Mouse (Mus musculus) heart, adult 2 months (tissue): Measurements from ENCODE around the gene Acin1. TPM values are rescaled to one million over a fixed set of nuclear protein-coding genes. Genes with fewer than 3 reads are reported as not detected.

ENCODE experiments used
- DNase-seq, 2 experiments: peaks; one replicate each; pipeline ENCODE4 v3.0.0; 2021
- H3K27ac ChIP-seq: fragments of 200-600 bp; 2 replicates; pipeline ENCODE4 v1.8.1; 2022
- H3K27me3 ChIP-seq: fragments of 200-500 bp; 2 replicates; pipeline ENCODE4 v1.6.1; 2012; ENCODE audit warnings: mild to moderate bottlenecking, low read length, inconsistent platforms, mixed read lengths; ENCODE audit not compliant: control insufficient read depth, insufficient read depth
- H3K36me3 ChIP-seq: fragments of 200-500 bp; 2 replicates; pipeline ENCODE4 v1.6.1; 2012; ENCODE audit warnings: low read length, inconsistent platforms; ENCODE audit not compliant: control insufficient read depth, insufficient read depth
- H3K4me1 ChIP-seq: fragments of 200-500 bp; 2 replicates; pipeline ENCODE4 v1.6.1; 2011; ENCODE audit warnings: low read length; ENCODE audit not compliant: control insufficient read depth, insufficient read depth
- H3K4me3 ChIP-seq: fragments of 200-600 bp; 2 replicates; pipeline ENCODE4 v1.8.1; 2022
- H3K79me2 ChIP-seq: fragments of 200-500 bp; replicated peaks from 2 replicates; pipeline ENCODE4 v1.6.1; 2012; ENCODE audit warnings: mild to moderate bottlenecking, inconsistent platforms, low read length, moderate library complexity, mixed read lengths; ENCODE audit not compliant: control insufficient read depth, insufficient read depth
- H3K9ac ChIP-seq: fragments of 200-500 bp; 2 replicates; pipeline ENCODE4 v1.6.1; 2012; ENCODE audit warnings: low read depth, mild to moderate bottlenecking, control low read depth, inconsistent platforms, low read length, mixed read lengths
- CTCF ChIP-seq: fragments of 200-600 bp; IDR thresholded peaks from 2 replicates; pipeline ENCODE4 v1.8.1; 2022; ENCODE audit warnings: antibody characterized with exemption, mild to moderate bottlenecking, moderate library complexity
- EP300 ChIP-seq: fragments of 200-500 bp; IDR thresholded peaks from 2 replicates; pipeline ENCODE4 v1.6.1; 2011; ENCODE audit warnings: low read depth, low read length, control low read depth; ENCODE audit not compliant: insufficient read depth
- POLR2A ChIP-seq: fragments of 200-500 bp; IDR thresholded peaks from 2 replicates; pipeline ENCODE4 v1.6.1; 2011; ENCODE audit warnings: mild to moderate bottlenecking, low read depth, low read length, control low read depth; ENCODE audit not compliant: insufficient read depth
- WGBS: fragments of 180-500 bp; shearing (Covaris S2); methylation state at CpG from one replicate; pipeline ENCODE4 v1.1.7; 2018; 5-methylcytosine and 5-hydroxymethylcytosine counted together
- intact Hi-C: fragments of 180-260 bp; cut with DNase I; formaldehyde crosslinking; loops from one replicate; pipeline ENCODE4 v1.15.1; 2025
- polyA plus RNA-seq: library from polyadenylated mRNA; depleted of rRNA; stranded (reverse); fragments of >200 nt; gene quantifications from 2 replicates; pipeline ENCODE4 v1.2.3, GENCODE M21; 2012
- total RNA-seq, 2 experiments: library from RNA; stranded (reverse); gene quantifications; 2 replicates each; pipeline ENCODE4 v1.2.3; 2021

The Acin1 gene
- total and polyA plus RNA-seq, 3 experiments: 59.9 to 84.9 (median 72.3) TPM

DNA sequence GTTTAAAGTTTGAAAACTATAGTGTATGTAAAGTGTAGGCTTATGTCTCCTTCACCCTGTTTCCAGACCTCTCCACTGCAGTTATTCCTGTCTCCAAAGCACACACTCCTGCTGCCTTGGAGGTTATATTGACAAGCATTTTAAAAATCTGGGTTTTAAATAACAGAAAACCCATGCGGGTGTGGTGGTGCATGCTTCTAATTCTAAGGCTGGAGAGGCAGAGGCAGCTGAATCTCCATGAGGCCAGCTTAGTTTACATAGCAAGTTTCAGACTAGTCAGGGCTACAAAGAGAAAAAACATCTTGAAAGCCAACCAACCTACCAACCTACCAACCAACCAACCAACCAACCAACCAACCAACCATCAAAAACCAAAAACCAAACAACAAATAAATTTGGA lies 28.7 kb upstream of the Acin1 start:
- Histone ChIP-seq H3K4me1 (peaks cover 1% of the 10 kb centered on the region), H3K27ac (no peak overlapping the region), H3K27me3 (no peaks in the 10 kb centered on the region), H3K36me3 (no peaks in the 10 kb centered on the region), H3K4me3 (no peak overlapping the region), H3K79me2 (no peaks in the 10 kb centered on the region), H3K9ac (no peak overlapping the region)
- no peak for TF ChIP-seq CTCF
- WGBS: 82% methylated on average over 1 of the region's 1 CpGs
- no peak for DNase-seq
- intact Hi-C loops: loop anchor here (2.0 kb wide), 2 partner anchors 71 to 101 kb away; no protein-coding TSS in a partner anchor

DNA sequence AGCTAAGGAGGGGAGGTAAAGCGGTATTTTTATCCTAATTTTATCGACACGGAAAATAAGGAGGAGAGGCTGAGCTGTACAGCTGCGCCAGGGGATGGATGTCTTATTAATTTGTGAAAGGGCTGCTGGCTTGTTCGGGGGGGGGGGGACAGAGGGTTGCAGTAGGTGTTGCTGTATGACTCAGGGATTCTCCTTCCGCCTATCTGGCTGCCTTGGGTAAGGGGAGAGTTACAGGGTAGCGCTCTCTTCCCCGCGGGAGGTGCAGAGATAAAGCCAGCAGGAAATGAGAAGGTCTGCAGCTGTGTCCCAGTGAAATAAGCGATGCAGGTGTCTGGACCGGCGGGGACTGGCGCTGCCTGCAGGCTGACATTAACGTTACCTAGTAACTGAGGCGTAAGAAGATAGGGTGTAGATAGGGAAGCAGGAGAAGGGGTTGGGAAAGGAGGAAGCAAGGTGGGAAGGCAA lies 27.9 kb upstream of the Acin1 start:
- peak overlapping the region; percentile 43 for H3K4me3 ChIP-seq
- 3% methylated on average over 15 of the region's 15 CpGs for WGBS
- no peak for DNase-seq
- intact Hi-C loops: loop anchor here (2.0 to 5.0 kb wide), 3 partner anchors 72 to 148 kb away; no protein-coding TSS in a partner anchor
- H3K27ac ChIP-seq: no peak overlapping the region
- no peaks in the 10 kb centered on the region for H3K79me2 ChIP-seq
- H3K4me1 ChIP-seq: peaks cover 1% of the 10 kb centered on the region
- H3K27me3 ChIP-seq: no peaks in the 10 kb centered on the region
- no peaks in the 10 kb centered on the region for H3K36me3 ChIP-seq
- no peak overlapping the region for H3K9ac ChIP-seq
- TF ChIP-seq EP300 (no peak), CTCF (no peak), POLR2A (no peak)

DNA sequence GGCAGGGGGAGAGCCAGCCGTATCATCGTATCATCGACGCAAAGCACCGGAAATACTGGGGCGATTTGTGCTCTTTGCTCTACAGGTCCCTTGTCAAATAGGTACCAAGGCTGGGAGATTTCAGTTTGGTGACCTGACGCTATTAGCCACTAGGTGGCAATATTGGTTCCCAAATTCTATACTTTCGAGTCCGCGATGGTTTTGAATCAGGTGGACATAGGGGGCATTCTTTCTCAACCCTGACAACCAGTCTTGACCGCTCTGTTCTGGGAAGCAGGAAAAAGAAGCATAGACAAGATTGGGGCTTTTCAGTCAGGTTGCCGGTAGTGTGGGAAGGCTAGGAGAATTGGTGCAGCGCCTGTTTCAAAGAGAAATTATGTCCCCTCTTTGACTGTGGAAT lies 27.4 kb upstream of the Acin1 start:
- peaks cover 1% of the 10 kb centered on the region for H3K4me1 ChIP-seq
- peak overlapping the region; percentile 43 for H3K4me3 ChIP-seq
- 0 out of 2 replicates have a peak overlapping the region, but pooled peaks have one; percentile 40 for H3K9ac ChIP-seq
- TF ChIP-seq EP300: 0 out of 2 replicates have a peak, but pooled peaks have one; percentile 11
- TF ChIP-seq POLR2A: no peak
- TF ChIP-seq CTCF: peak; percentile 96; the same call in 1 of the 2 replicates
- no peaks in the 10 kb centered on the region for H3K27me3 ChIP-seq
- no peak overlapping the region for H3K27ac ChIP-seq
- H3K79me2 ChIP-seq: no peaks in the 10 kb centered on the region
- DNase-seq: peak; percentile 66 to 67
- H3K36me3 ChIP-seq: no peaks in the 10 kb centered on the region
- intact Hi-C loops: loop anchor here (2.0 to 5.0 kb wide), 3 partner anchors 73 to 148 kb away; no protein-coding TSS in a partner anchor
- under 1% methylated on average over 13 of the region's 13 CpGs for WGBS

DNA sequence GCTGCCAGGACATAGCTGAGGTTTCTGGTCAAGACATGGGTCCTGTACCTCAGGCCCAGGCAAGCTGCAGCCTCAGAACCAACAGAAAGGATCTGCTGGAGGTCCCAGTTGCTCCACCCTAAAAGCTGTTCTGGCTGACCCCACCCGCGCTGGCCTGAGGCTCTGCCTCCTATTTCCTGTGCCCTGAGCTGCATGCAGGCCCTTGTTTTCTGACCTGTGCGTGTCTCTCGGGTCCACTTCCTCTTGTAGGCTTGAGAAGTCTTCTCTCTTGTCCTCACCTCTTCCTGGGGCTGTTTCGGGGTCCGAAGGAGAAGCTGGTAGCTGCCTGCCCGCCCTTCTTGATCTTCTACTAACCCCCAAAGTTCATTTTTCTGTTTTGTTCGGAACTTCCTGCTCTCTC lies 26.1 kb upstream of the Acin1 start:
- Histone ChIP-seq H3K4me1 (peaks cover 1% of the 10 kb centered on the region), H3K36me3 (no peaks in the 10 kb centered on the region), H3K27ac (peak overlapping the region; percentile 38), H3K79me2 (no peaks in the 10 kb centered on the region), H3K27me3 (no peaks in the 10 kb centered on the region), H3K4me3 (no peak overlapping the region), H3K9ac (no peak overlapping the region)
- WGBS: 48% methylated on average over 8 of the region's 8 CpGs
- TF ChIP-seq POLR2A: no peak
- no peak for TF ChIP-seq EP300
- TF ChIP-seq CTCF: no peak
- intact Hi-C loops: loop anchor here (5.0 kb wide), 1 partner anchor 149 kb away; no protein-coding TSS in a partner anchor
- DNase-seq: peak; percentile 42 to 49

DNA sequence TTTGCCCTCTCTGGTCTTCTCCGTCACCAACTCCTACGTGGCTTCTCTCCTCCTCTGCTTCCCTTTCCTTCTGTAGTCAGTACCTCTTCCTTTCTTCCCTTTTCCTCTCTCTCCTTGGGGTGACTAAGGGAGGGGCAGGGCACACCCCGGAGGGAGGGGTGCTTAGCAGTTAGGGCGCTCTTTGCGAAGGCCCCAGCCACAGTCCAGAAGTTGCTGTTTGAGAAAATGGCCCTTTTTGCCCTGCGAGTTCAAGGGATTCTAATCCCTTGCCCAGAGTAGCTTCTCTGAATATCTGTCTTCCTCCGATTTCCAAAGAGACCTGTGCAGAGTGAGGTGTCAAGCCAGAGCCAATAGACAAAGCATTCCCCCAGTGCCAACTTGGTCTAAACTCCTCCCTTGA lies 25.3 kb upstream of the Acin1 start, which contains the start of gene Cebpe:
Cebpe (minus strand) TSS at position 101 of the 400 bp plus-strand sequence.
- Histone ChIP-seq H3K9ac (no peak within 1 kb of the TSS), H3K36me3 (no peaks in the 10 kb centered on the region), H3K27me3 (no peaks in the 10 kb centered on the region), H3K79me2 (no peaks in the 10 kb centered on the region), H3K4me3 (no peak within 1 kb of the TSS), H3K4me1 (peaks cover 1% of the 10 kb centered on the region), H3K27ac (peak within 1 kb of the TSS; percentile 38)
- intact Hi-C loops: loop anchor here (5.0 kb wide), 1 partner anchor 150 kb away; no protein-coding TSS in a partner anchor
- DNase-seq: no peak
- no peak for TF ChIP-seq EP300
- no peak for TF ChIP-seq CTCF
- no peak for TF ChIP-seq POLR2A
- 76% methylated on average over 7 of the region's 7 CpGs for WGBS

DNA sequence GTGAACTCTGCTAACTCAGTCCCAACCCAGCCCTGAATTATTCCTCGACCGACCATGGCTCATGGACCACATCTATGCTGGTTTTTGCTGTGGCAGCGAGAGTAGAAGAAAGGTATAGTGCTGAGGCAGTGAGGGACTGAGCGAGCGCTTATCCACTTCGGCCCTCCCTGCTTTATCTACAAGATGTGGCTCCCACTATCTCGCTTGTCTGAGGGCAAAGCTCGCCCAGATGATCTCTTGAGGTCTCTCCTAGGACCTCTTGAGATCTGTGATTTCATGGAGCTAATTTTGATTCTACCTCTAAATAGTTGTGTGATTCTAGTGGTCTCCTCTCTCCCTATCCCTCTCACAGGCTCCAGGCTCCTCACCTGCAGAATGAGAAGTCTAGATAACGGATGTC lies 22.3 kb upstream of the Acin1 start:
- Histone ChIP-seq H3K9ac (no peak overlapping the region), H3K36me3 (no peaks in the 10 kb centered on the region), H3K27me3 (no peaks in the 10 kb centered on the region), H3K79me2 (no peaks in the 10 kb centered on the region), H3K4me3 (no peak overlapping the region), H3K4me1 (peaks cover 1% of the 10 kb centered on the region), H3K27ac (no peak overlapping the region)
- DNase-seq: no peak
- 84% methylated on average over 9 of the region's 9 CpGs for WGBS
- intact Hi-C loops: no loop called here
- TF ChIP-seq POLR2A (no peak), CTCF (no peak), EP300 (no peak)
